Mouse (Mus musculus) kidney, embryonic 14.5 days (tissue): ENCODE measurements around the gene Prelp. TPM values are rescaled to one million over a fixed set of nuclear protein-coding genes. Genes with fewer than 3 reads are reported as not detected.

Source experiments
- ATAC-seq: fragments of 200-750 bp; cut with Nextera tagmentation; 2 replicates; pipeline ENCODE4 v1.8.0; 2017; ENCODE audit warnings: moderate number of reproducible peaks, mild to moderate bottlenecking, moderate TSS enrichment, moderate library complexity; ENCODE audit not compliant: low FRiP score, low TSS enrichment
- H3K27ac ChIP-seq: fragments of 300-500 bp; sonication (generic); 2 replicates; pipeline ENCODE4 v1.5.1; 2014; ENCODE audit warnings: low read depth, mild to moderate bottlenecking, low read length, moderate library complexity, mixed read lengths
- H3K27me3 ChIP-seq: fragments of 300-500 bp; sonication (generic); 2 replicates; pipeline ENCODE4 v1.6.1; 2014; ENCODE audit warnings: mild to moderate bottlenecking, low read length; ENCODE audit not compliant: control insufficient read depth, insufficient read depth
- H3K36me3 ChIP-seq: fragments of 300-500 bp; sonication (generic); 2 replicates; pipeline ENCODE4 v1.6.1; 2014; ENCODE audit warnings: low read length, mixed read lengths; ENCODE audit not compliant: control insufficient read depth, insufficient read depth
- H3K4me1 ChIP-seq: fragments of 300-500 bp; sonication (generic); 2 replicates; pipeline ENCODE4 v1.6.1; 2014; ENCODE audit warnings: low read length, mixed read lengths; ENCODE audit not compliant: control insufficient read depth, insufficient read depth
- H3K4me2 ChIP-seq: fragments of 300-500 bp; sonication (generic); replicated peaks from 2 replicates; pipeline ENCODE4 v1.6.1; 2014; ENCODE audit warnings: low read depth, mild to moderate bottlenecking, low read length
- H3K4me3 ChIP-seq: fragments of 300-500 bp; sonication (generic); 2 replicates; pipeline ENCODE4 v1.5.1; 2014; ENCODE audit warnings: mild to moderate bottlenecking, low read length
- H3K9ac ChIP-seq: fragments of 300-500 bp; sonication (generic); 2 replicates; pipeline ENCODE4 v1.6.1; 2014; ENCODE audit warnings: low read depth, mild to moderate bottlenecking, low read length, moderate library complexity
- H3K9me3 ChIP-seq: fragments of 300-500 bp; sonication (generic); 2 replicates; pipeline ENCODE4 v1.6.1; 2016; ENCODE audit warnings: low read length; ENCODE audit not compliant: control insufficient read depth
- WGBS: fragments of 180-500 bp; shearing (Covaris S2); extraction: QIAGEN DNeasy Blood & Tissue Kit; methylation state at CpG from one replicate; pipeline ENCODE4 v1.1.7; 2014; 5-methylcytosine and 5-hydroxymethylcytosine counted together
- polyA plus RNA-seq: library from polyadenylated mRNA; unstranded; fragments of >200 nt; fragmentation: Nextera tagmentation; extraction: Ambion mirVana; gene quantifications from 2 replicates; pipeline ENCODE4 v1.2.1, GENCODE M21; 2014

Gene Prelp
- polyA plus RNA-seq, 1 experiment from 2014 or later, result 0.39 TPM

GRCm38 (mm10) chr1:133924141-133924875 is 3.1 kb upstream of the Prelp start:
- WGBS, result 21% methylated on average over 7 of the region's 7 CpGs
- ATAC-seq, result 0 out of 2 replicates have a peak, but pooled peaks have one; percentile 63
- no peak overlapping the region for H3K27ac ChIP-seq
- H3K4me2 ChIP-seq, result no peak overlapping the region
- H3K9me3 ChIP-seq, result no peaks in the 10 kb centered on the region; the same call in 1 of the 2 replicates
- H3K27me3 ChIP-seq, result no peaks in the 10 kb centered on the region
- H3K4me1 ChIP-seq, result 0 out of 2 replicates have a peak, but pooled peaks cover 5% of the 10 kb centered on the region
- H3K36me3 ChIP-seq, result no peaks in the 10 kb centered on the region
- H3K4me3 ChIP-seq, result no peak overlapping the region
- H3K9ac ChIP-seq, result no peak overlapping the region

DNA sequence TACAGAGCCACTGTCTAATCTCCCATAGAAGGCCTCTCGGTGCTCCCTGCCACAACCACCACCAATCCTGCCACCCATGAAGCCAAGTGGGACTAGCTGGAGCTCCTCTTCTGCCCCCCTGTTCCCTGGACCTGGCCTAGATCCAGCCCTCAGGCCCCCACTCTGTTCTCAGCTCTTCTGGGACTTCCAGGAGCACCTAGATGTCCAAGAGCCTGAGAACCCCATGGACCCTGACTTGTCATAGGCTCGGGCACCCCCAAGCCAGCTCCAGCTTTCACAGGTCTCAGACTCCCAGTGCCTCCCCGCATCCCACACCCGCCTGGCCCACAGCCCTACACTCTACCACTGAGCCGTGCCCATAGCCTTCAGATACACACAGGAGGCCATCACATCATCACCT is 1.9 kb upstream of the Prelp start:
- H3K27ac ChIP-seq, result no peak overlapping the region
- no peak for ATAC-seq
- 96% methylated on average over 5 of the region's 5 CpGs for WGBS

DNA sequence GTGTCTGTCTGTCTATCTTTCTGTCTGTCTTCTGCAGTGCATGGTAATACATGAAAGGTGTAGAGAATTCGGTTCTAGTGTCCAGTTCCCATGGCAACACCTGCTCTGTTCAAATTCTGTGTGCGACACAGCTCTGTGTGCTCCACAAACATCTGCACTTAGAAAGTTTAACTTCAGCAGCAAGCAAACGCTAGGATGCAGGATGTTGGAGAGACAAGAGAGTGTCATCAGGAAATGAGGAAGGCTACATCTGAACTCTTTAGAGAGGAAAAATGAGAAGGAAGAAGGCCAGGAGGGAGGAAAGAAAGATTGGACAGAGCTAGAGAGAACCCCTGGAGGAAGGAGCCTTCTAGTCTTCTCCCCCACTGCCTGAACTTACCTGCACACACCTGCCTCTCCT is 338 bp downstream of the Prelp start:
- Histone ChIP-seq H3K9ac (no peak overlapping the region), H3K27ac (no peak overlapping the region), H3K4me1 (peaks cover 15% of the 10 kb centered on the region; the same call in 1 of the 2 replicates), H3K4me2 (no peak overlapping the region), H3K27me3 (no peaks in the 10 kb centered on the region), H3K4me3 (no peak overlapping the region), H3K9me3 (no peaks in the 10 kb centered on the region), H3K36me3 (no peaks in the 10 kb centered on the region)
- ATAC-seq, result no peak
- 60% methylated on average over 3 of the region's 3 CpGs for WGBS

More for the DNA sequence above, 1.9 kb upstream of the Prelp start:
- Histone ChIP-seq H3K9ac (no peak overlapping the region), H3K4me2 (no peak overlapping the region), H3K4me1 (peaks cover 8% of the 10 kb centered on the region; the same call in 1 of the 2 replicates), H3K4me3 (no peak overlapping the region), H3K36me3 (no peaks in the 10 kb centered on the region), H3K27me3 (no peaks in the 10 kb centered on the region), H3K9me3 (no peaks in the 10 kb centered on the region; the same call in 1 of the 2 replicates)

DNA sequence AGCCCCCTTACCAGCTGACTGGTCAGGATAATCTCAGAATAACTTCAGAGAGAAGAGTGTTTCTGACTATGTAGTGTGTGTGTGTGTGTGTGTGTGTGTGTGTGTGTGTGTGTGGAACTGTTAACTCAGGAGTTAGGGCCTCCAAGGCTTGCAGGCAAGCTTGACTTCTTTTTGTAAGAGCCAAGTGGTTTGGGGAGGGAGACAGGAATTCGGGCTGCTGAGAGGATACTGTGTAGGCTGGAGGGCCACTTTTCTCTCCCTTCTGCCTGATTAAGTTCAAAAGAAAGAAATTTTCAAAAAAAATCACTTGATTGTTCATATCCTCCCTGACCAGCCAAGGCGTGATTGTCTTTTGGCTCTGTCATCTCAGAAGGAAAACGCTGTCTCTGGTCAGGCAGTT is 813 bp downstream of the Prelp start:
- H3K4me2 ChIP-seq, result no peak overlapping the region
- H3K4me3 ChIP-seq, result no peak overlapping the region
- no peak overlapping the region for H3K9ac ChIP-seq
- peaks cover 16% of the 10 kb centered on the region; the same call in 1 of the 2 replicates for H3K4me1 ChIP-seq
- H3K36me3 ChIP-seq, result no peaks in the 10 kb centered on the region
- 58% methylated on average over 3 of the region's 3 CpGs for WGBS
- H3K27me3 ChIP-seq, result no peaks in the 10 kb centered on the region
- no peak for ATAC-seq
- no peaks in the 10 kb centered on the region for H3K9me3 ChIP-seq
- H3K27ac ChIP-seq, result no peak overlapping the region

DNA sequence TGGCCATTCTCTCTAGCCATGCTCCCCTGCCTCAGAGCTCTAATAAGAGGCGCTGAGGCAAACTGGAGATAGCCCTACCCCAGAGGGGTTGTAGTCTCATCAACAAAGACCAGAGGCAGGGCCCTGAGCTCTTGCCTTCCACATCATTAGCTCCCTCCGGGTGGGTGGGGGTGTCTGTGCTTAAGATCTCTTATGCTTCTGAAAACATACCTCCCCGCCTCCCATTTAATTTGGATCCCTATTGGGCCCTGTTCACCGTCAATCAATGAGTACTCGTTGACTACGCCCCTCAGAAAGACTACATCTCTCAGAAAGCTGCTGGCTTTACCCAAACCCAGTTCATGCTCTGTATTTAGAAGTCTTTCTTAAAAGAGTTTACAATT is 3.1 kb downstream of the Prelp start:
- H3K4me2 ChIP-seq, result no peak overlapping the region
- no peaks in the 10 kb centered on the region for H3K27me3 ChIP-seq
- no peak overlapping the region for H3K9ac ChIP-seq
- H3K9me3 ChIP-seq, result no peaks in the 10 kb centered on the region
- H3K36me3 ChIP-seq, result no peaks in the 10 kb centered on the region
- no peak for ATAC-seq
- H3K27ac ChIP-seq, result no peak overlapping the region
- H3K4me1 ChIP-seq, result peaks cover 14% of the 10 kb centered on the region; the same call in 1 of the 2 replicates
- WGBS, result 55% methylated on average over 6 of the region's 6 CpGs
- H3K4me3 ChIP-seq, result no peak overlapping the region

DNA sequence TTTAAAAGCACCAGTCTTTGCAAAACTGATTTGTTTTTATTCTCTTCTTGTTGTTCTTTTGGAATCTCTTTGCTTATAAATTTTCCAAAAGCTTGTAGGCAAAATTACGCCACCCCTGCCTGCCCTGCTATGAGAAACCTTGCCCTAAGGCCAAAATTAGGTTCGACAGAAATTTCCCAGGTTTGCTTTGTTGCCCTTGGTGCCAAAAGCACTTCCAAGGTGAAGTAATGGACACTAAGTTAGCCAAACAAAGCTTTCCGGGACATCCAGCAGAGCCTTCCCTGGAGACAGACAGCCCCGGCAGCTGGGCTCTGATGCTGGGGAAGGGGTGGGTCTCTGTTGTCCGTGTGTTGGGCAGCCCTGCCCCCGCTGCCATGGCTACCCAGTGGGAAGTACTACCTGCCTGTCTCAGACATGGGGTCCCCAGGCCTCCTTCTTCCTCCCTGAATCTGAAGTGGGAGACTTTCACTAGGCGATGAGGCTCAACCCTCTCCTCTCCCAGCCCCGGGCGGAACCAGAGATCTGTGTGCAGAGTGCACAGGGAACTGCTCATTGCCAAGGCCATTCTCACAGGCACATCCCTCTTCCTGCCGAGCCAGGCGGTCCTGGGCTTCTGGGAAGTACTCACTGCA is 3.6 kb downstream of the Prelp start:
- peaks cover 14% of the 10 kb centered on the region; the same call in 1 of the 2 replicates for H3K4me1 ChIP-seq
- H3K9me3 ChIP-seq, result no peaks in the 10 kb centered on the region
- H3K27me3 ChIP-seq, result no peaks in the 10 kb centered on the region
- H3K9ac ChIP-seq, result no peak overlapping the region
- WGBS, result 30% methylated on average over 11 of the region's 11 CpGs
- no peaks in the 10 kb centered on the region for H3K36me3 ChIP-seq
- H3K27ac ChIP-seq, result no peak overlapping the region
- no peak overlapping the region for H3K4me2 ChIP-seq
- H3K4me3 ChIP-seq, result no peak overlapping the region
- ATAC-seq, result no peak

GRCm38 (mm10) chr1:133915723-133916355 is 5.4 kb downstream of the Prelp start:
- 60% methylated on average over 8 of the region's 8 CpGs for WGBS
- H3K4me1 ChIP-seq, result peaks cover 11% of the 10 kb centered on the region; the same call in 1 of the 2 replicates
- H3K4me3 ChIP-seq, result no peak overlapping the region
- H3K36me3 ChIP-seq, result no peaks in the 10 kb centered on the region
- H3K9ac ChIP-seq, result no peak overlapping the region
- H3K4me2 ChIP-seq, result no peak overlapping the region
- no peak for ATAC-seq
- no peaks in the 10 kb centered on the region for H3K9me3 ChIP-seq
- no peaks in the 10 kb centered on the region for H3K27me3 ChIP-seq
- no peak overlapping the region for H3K27ac ChIP-seq

GRCm38 (mm10) chr1:133915115-133915514 is 6.1 kb downstream of the Prelp start:
- Histone ChIP-seq H3K4me1 (peaks cover 11% of the 10 kb centered on the region; the same call in 1 of the 2 replicates), H3K36me3 (no peaks in the 10 kb centered on the region), H3K9me3 (no peaks in the 10 kb centered on the region), H3K4me2 (no peak overlapping the region), H3K9ac (no peak overlapping the region), H3K27me3 (no peaks in the 10 kb centered on the region), H3K27ac (no peak overlapping the region), H3K4me3 (no peak overlapping the region)
- WGBS, result 85% methylated on average over 13 of the region's 13 CpGs
- ATAC-seq, result no peak

GRCm38 (mm10) chr1:133913018-133913417 is 8.2 kb downstream of the Prelp start:
- H3K27me3 ChIP-seq, result no peaks in the 10 kb centered on the region
- no peaks in the 10 kb centered on the region for H3K36me3 ChIP-seq
- H3K4me2 ChIP-seq, result no peak overlapping the region
- no peak overlapping the region for H3K27ac ChIP-seq
- H3K9me3 ChIP-seq, result no peaks in the 10 kb centered on the region
- ATAC-seq, result no peak
- 79% methylated on average over 6 of the region's 6 CpGs for WGBS
- peaks cover 20% of the 10 kb centered on the region for H3K4me1 ChIP-seq
- no peak overlapping the region for H3K4me3 ChIP-seq
- no peak overlapping the region for H3K9ac ChIP-seq
